Mouse (Mus musculus) megakaryocyte, embryonic 14.5 days (primary cell): Measurements from ENCODE around the gene Nipa2. TPM values are rescaled to one million over a fixed set of nuclear protein-coding genes. Genes with fewer than 3 reads are reported as not detected.
"Not testable (repeated sequence)": the region's sequence is repeated elsewhere in the genome, so short reads cannot be mapped to it uniquely, and the experiment has no call there.

Source experiments
- H3K27me3 ChIP-seq: replicated peaks from 2 replicates; pipeline ENCODE3; 2012; ENCODE audit warnings: inconsistent platforms
- H3K36me3 ChIP-seq: replicated peaks from 2 replicates; pipeline ENCODE3; 2012; ENCODE audit warnings: low read length, inconsistent platforms, mixed read lengths
- H3K4me1 ChIP-seq: 2 replicates; pipeline ENCODE4 v1.6.1; 2012; ENCODE audit warnings: inconsistent platforms
- H3K4me3 ChIP-seq: replicated peaks from 2 replicates; pipeline ENCODE3; 2012; ENCODE audit warnings: moderate library complexity, mild to moderate bottlenecking, inconsistent platforms
- H3K9me3 ChIP-seq: 2 replicates; pipeline ENCODE4 v1.6.1; 2012; ENCODE audit warnings: inconsistent platforms
- FLI1 ChIP-seq: IDR thresholded peaks from 2 replicates; pipeline ENCODE4 v1.6.1; 2012; ENCODE audit warnings: low read length, inconsistent platforms, mixed read lengths
- GATA1 ChIP-seq: IDR thresholded peaks from 3 replicates; pipeline ENCODE4 v1.6.1; 2012; ENCODE audit warnings: mixed read lengths, low read length, inconsistent platforms, borderline replicate concordance
- polyA plus RNA-seq: library from polyadenylated mRNA; stranded (reverse); fragments of >175 nt; gene quantifications from 2 replicates; pipeline ENCODE4 v1.2.3, GENCODE M21; 2012; ENCODE audit warnings: low replicate concordance; ENCODE audit not compliant: insufficient read depth

Gene Nipa2
- polyA plus RNA-seq, 1 experiment: 3.8 TPM

DNA sequence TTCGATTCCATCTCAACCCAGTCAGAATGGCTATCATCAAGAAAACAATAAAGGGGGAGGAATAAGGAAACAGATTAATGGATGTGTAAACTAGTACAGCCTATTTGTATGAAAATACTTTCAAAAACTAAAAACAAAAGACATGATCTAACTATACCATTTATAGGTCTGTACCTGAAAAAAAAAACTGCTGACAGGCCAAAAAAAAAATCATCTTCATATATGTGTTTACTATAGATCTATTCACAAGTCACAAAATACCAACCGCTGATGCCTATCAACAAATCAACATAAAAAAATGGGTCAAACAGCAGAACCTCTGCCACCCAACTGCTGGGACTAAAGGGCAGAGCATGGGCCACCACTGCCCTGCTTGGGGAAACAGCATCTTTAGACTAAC lies 6.2 kb downstream of the Nipa2 start:
- Histone ChIP-seq H3K36me3 (peaks cover 24% of the 10 kb centered on the region), H3K27me3 (no peaks in the 10 kb centered on the region), H3K4me3 (no peak overlapping the region), H3K9me3 (no peaks in the 10 kb centered on the region), H3K4me1 (peaks cover 46% of the 10 kb centered on the region)
- TF ChIP-seq GATA1 (no peak), FLI1 (no peak)

DNA sequence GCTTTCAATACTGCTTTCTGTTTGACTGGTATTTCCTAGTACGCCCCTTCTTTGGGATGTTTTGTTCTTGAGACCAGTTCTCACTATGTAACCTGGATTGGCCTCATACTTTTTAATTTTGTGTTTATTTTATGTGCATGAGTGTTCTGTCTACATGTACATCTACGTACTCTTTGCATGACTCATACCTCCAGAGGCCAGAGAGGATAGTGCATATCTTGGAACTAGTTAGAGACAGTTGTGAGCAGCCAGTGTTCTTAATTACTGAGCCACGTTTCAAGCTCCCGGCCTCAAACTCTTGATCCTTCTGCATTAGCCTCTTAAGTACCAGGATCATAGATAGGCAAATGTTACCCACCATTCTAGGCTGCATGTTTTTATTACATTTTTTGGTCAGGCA lies 23.9 kb downstream of the Nipa2 start:
- no peaks in the 10 kb centered on the region for H3K9me3 ChIP-seq
- no peak overlapping the region for H3K4me3 ChIP-seq
- peaks cover 15% of the 10 kb centered on the region; the same call in 1 of the 2 replicates for H3K4me1 ChIP-seq
- TF ChIP-seq FLI1 (no peak), GATA1 (no peak)
- H3K36me3 ChIP-seq: peaks cover 74% of the 10 kb centered on the region
- H3K27me3 ChIP-seq: no peaks in the 10 kb centered on the region

DNA sequence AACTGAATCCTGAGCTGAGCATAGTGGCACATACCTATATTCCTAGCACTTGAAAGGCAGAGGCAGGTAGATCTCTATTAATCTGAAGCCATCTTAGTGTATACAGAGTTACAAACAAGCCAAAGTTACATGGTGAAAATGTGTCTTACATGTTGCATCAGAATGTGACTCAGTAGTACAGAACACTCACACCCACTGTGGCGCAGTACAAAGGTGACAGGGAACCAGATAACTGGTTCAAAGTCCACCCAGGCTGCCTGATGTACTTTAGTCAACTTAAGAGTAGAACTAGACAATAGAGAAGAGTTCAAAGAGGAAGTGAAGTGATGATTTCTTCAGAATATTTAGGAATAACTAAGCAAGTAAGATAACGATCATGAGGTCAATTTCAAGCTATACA lies 27.3 kb downstream of the Nipa2 start:
- Histone ChIP-seq H3K36me3 (peaks cover 76% of the 10 kb centered on the region), H3K27me3 (no peaks in the 10 kb centered on the region), H3K4me3 (no peak overlapping the region), H3K9me3 (no peaks in the 10 kb centered on the region), H3K4me1 (peaks cover 23% of the 10 kb centered on the region)
- TF ChIP-seq FLI1 (no peak), GATA1 (no peak)

- Histone ChIP-seq H3K27me3 (no peaks in the 10 kb centered on the region), H3K4me3 (no peak overlapping the region), H3K4me1 (peaks cover 60% of the 10 kb centered on the region), H3K9me3 (no peaks in the 10 kb centered on the region), H3K36me3 (peaks cover 89% of the 10 kb centered on the region)
- no peak for TF ChIP-seq GATA1
- TF ChIP-seq FLI1: no peak
Measured at GRCm38 (mm10) chr7:55928649-55929048, 33.6 kb downstream of the Nipa2 start.

- TF ChIP-seq FLI1 (no peak), GATA1 (no peak)
- Histone ChIP-seq H3K4me1 (peaks cover 57% of the 10 kb centered on the region), H3K9me3 (no peaks in the 10 kb centered on the region), H3K36me3 (peaks cover 94% of the 10 kb centered on the region), H3K4me3 (no peak overlapping the region), H3K27me3 (no peaks in the 10 kb centered on the region)
Measured at GRCm38 (mm10) chr7:55927262-55927661, 35.0 kb downstream of the Nipa2 start.

DNA sequence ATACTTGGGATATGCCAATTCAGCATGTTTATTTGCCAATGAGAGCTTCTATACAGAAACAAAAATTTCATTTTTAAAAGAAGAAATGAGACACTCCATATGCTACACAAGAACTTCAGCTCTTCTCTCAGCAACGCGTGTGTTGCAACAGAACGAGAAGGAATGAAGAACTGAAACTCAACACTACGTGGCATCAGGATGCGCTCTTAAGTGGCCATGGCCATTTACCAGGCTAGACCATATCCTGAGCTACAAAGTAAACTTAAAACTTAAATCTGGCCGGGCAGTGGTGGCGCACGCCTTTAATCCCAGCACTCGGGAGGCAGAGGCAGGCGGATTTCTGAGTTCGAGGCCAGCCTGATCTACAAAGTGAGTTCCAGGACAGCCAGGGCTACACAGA lies 43.9 kb downstream of the Nipa2 start:
- peaks cover 49% of the 10 kb centered on the region for H3K4me1 ChIP-seq
- H3K36me3 ChIP-seq: peaks cover 91% of the 10 kb centered on the region
- H3K4me3 ChIP-seq, H3K9me3 ChIP-seq, H3K27me3 ChIP-seq: not testable (repeated sequence)

DNA sequence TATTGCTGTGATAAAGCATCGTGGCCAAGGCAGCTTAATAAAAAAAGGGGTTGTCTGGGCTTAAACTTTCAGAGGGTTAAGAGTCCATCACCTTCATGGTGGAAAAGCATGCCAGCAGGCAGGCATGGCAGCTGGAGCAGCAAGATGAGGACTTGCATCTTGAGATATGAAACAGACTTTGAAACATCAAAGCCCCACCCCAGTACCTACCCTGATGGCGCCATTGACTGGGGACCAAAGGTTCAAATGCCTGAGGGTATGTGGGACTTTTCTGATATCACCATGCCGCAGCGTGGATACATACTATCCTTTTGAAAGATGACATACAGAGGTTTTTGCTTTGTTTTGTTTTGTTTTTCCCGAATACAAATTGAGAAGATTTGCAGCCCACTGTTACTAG lies 50.2 kb downstream of the Nipa2 start:
- peaks cover 5% of the 10 kb centered on the region; the same call in 1 of the 2 replicates for H3K4me1 ChIP-seq
- no peaks in the 10 kb centered on the region for H3K27me3 ChIP-seq
- H3K9me3 ChIP-seq: no peaks in the 10 kb centered on the region
- H3K36me3 ChIP-seq: peaks cover 98% of the 10 kb centered on the region
- no peak for TF ChIP-seq GATA1
- no peak for TF ChIP-seq FLI1
- no peak overlapping the region for H3K4me3 ChIP-seq

GRCm38 (mm10) chr7:55911371-55911770 lies 50.9 kb downstream of the Nipa2 start:
- Histone ChIP-seq H3K36me3 (peaks cover 98% of the 10 kb centered on the region), H3K27me3 (no peaks in the 10 kb centered on the region)
- TF ChIP-seq FLI1 (no peak), GATA1 (no peak)

DNA sequence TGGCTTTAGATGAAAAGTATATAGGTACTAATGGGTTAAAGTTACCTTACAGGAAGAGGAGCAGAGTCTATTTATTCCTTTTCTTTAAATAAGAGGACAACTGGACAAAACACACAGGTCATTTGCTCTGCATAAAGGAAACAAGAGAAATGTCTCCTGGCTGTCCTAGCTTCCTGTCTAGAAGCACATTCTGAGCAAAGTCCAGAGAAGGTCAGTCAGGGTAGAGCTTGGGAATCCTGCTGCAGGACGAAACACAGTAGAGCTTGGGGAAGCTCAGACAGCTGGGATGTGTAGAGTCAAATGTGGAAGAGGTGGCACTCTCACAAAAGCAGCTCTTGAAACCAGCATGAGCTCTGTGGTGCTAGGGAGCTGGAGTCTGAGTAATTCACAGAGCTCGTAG lies 51.9 kb downstream of the Nipa2 start:
- H3K36me3 ChIP-seq: peaks cover 99% of the 10 kb centered on the region
- H3K27me3 ChIP-seq: no peaks in the 10 kb centered on the region
- TF ChIP-seq GATA1 (no peak), FLI1 (no peak)
- H3K4me1 ChIP-seq: no peaks in the 10 kb centered on the region
- H3K9me3 ChIP-seq: no peaks in the 10 kb centered on the region
- H3K4me3 ChIP-seq: no peak overlapping the region

More at GRCm38 (mm10) chr7:55911371-55911770, 50.9 kb downstream of the Nipa2 start:
- Histone ChIP-seq H3K9me3 (no peaks in the 10 kb centered on the region), H3K4me3 (no peak overlapping the region), H3K4me1 (no peaks in the 10 kb centered on the region)

DNA sequence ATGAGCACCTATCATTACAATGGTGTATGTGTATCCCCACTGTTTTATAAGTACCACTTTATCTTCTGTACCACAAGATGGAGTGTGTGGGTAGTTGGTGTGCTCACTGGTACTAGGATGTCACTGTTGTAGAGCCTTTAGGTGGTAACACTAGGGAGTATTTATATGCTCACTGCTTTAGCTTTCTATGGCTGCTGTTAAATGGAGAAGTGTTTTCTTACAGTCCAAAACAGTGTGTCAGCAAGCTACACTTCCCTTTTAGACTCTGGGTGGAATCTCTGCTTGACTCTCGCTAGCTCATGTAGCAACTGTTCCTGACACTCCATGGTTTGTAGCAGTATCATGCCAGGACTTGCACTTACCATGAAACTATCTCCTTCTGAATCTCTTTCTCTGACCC lies 52.8 kb downstream of the Nipa2 start:
- Histone ChIP-seq H3K9me3 (no peaks in the 10 kb centered on the region), H3K4me1 (no peaks in the 10 kb centered on the region), H3K27me3 (no peaks in the 10 kb centered on the region), H3K36me3 (peaks cover 99% of the 10 kb centered on the region), H3K4me3 (no peak overlapping the region)
- TF ChIP-seq FLI1 (no peak), GATA1 (no peak)

DNA sequence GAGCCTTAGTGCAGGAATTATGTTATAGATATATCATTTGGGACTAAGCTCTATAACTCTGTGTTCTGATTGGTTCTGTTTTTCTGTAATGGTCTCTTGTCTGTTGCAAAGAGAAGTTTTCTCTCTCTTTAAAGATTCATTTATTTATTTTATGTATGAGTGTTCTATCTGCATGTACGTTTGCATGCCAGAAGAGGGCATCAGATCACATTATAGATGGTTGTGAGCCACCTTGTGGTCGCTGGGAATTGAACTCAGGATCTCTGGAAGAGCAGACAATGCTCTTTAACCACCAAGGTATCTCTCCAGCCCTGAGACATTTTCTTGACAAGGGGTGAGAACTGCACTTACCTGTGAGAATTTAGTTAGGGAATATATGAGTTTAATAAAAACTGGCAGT lies 56.8 kb downstream of the Nipa2 start:
- Histone ChIP-seq H3K36me3 (peaks cover 91% of the 10 kb centered on the region), H3K4me3 (no peak overlapping the region), H3K4me1 (peaks cover 4% of the 10 kb centered on the region; the same call in 1 of the 2 replicates), H3K9me3 (no peaks in the 10 kb centered on the region), H3K27me3 (no peaks in the 10 kb centered on the region)
- TF ChIP-seq GATA1: no peak
- no peak for TF ChIP-seq FLI1
